Mouse (Mus musculus): ENCODE measurements around the gene Nprl2. TPM values are rescaled to one million over a fixed set of nuclear protein-coding genes. Genes with fewer than 3 reads are reported as not detected.
"Not testable (repeated sequence)": the region's sequence is repeated elsewhere in the genome, so short reads cannot be mapped to it uniquely, and the experiment has no call there.

The Nprl2 gene
- total and polyA plus RNA-seq, 3 experiments, result 17.2 to 33.6 (median 22.1) TPM

DNA sequence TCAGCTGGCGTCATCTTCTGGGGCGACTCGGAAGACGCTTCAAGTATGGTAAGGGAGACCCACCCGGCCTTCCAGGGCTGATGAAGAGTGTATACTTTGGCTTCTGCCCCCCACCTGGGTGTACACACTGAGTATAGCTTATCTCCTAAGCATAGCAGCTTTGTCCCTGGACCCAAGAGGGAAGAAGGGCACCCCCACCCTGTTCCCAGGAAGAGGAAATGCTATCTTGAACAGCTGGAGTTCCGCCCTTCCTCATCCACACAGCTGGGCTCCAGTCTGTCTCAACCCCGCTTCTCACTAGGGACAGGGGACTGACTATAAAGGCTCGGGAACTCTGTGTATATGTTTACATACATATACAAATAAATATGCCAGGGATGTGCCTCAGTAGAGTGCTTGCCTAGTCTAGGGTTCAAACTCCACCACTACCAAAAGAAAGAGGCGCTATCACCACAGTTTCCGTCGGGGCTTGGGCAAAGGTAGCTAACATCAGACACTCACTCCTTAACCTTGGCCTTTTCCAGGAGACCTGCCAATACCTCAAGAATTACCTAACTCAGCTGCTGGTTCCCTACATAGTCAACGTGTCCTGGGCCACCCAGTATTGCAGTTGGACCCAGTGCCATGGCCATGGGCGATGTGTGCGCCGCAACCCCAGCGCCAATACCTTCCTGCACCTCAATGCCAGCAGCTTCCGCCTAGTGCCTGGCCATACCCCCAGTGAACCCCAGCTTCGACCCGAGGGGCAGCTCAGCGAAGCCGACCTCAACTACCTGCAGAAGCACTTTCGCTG lies 29.7 kb downstream of the Nprl2 start:
- H3K79me2 ChIP-seq (replicated peaks; ENCODE audit: control insufficient read depth, insufficient read depth, low read length), result no peaks in the 10 kb centered on the region
- peak overlapping the region; percentile 79 for H3K4me3 ChIP-seq
- H3K4me1 ChIP-seq (ENCODE audit: control insufficient read depth, insufficient read depth, low read length), result peaks cover 14% of the 10 kb centered on the region
- no peaks in the 10 kb centered on the region for H3K36me3 ChIP-seq (ENCODE audit: control insufficient read depth, insufficient read depth, low read length)
- no peaks in the 10 kb centered on the region for H3K27me3 ChIP-seq (ENCODE audit: control insufficient read depth, insufficient read depth, low read length)
- peak overlapping the region; percentile 95 for H3K27ac ChIP-seq
- peak overlapping the region; percentile 79; the same call in 1 of the 2 replicates for H3K9ac ChIP-seq (ENCODE audit: low read depth, low read length)
- no peak for DNase-seq
- TF ChIP-seq CTCF (IDR thresholded peaks at IDR 0.05), result no peak
- peak; percentile 83 for TF ChIP-seq EP300 (IDR thresholded peaks at IDR 0.05; ENCODE audit: insufficient read depth, low read depth, low read length)
- peak; percentile 57 for TF ChIP-seq POLR2A (IDR thresholded peaks at IDR 0.05; ENCODE audit: insufficient read depth, low read depth, low read length)
- intact Hi-C loops (cut with DNase I), result no loop called here
- WGBS, result 70% methylated on average over 22 of the region's 22 CpGs

DNA sequence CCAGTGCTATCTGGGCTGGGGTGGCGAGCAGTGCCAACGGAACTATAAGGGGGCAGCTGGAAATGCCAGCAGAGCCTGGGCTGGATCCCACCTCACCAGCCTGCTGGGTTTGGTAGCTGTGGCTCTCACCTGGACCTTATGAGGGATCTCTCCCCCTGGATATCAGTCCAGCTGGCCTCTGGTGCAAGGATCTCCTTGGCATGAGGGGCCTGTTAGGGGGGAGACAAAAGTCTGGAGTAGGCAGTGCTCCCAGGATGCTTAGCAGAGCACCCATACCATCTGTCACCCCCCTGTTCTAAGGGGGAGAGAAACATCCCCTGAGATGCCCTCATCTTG lies 30.3 kb downstream of the Nprl2 start:
- Histone ChIP-seq H3K9ac (ENCODE audit: low read depth, low read length) (no peak overlapping the region), H3K4me3 (no peak overlapping the region), H3K4me1 (ENCODE audit: control insufficient read depth, insufficient read depth, low read length) (peaks cover 15% of the 10 kb centered on the region), H3K27me3 (ENCODE audit: control insufficient read depth, insufficient read depth, low read length) (no peaks in the 10 kb centered on the region), H3K27ac (peak overlapping the region; percentile 95), H3K36me3 (ENCODE audit: control insufficient read depth, insufficient read depth, low read length) (no peaks in the 10 kb centered on the region), H3K79me2 (replicated peaks; ENCODE audit: control insufficient read depth, insufficient read depth, low read length) (no peaks in the 10 kb centered on the region)
- whole genome bisulfite sequencing, result 97% methylated on average over 2 of the region's 2 CpGs
- no peak for DNase-seq
- intact Hi-C loops (cut with DNase I), result no loop called here
- no peak for TF ChIP-seq POLR2A (IDR thresholded peaks at IDR 0.05; ENCODE audit: insufficient read depth, low read depth, low read length)
- no peak for TF ChIP-seq CTCF (IDR thresholded peaks at IDR 0.05)
- no peak for TF ChIP-seq EP300 (IDR thresholded peaks at IDR 0.05; ENCODE audit: insufficient read depth, low read depth, low read length)

DNA sequence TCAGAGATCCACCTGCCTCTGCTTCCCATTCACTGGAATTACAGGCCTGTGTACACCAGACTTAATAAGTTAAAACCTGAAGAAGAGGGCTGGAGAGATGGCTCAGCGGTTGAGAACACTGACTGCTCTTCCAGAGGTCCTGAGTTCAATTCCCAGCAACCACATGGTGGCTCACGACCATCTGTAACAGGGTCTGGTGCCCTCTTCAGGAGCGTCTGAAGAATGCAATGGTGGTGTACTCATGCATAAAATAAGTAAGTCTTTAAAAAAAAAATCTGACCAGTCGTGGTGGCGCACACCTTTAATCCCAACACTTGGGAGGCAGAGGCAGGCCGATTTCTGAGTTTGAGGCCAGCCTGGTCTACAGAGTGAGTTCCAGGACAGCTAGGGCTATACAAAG lies 31.7 kb downstream of the Nprl2 start:
- peak; percentile 43 for TF ChIP-seq CTCF (IDR thresholded peaks at IDR 0.05)
- intact Hi-C loops (cut with DNase I); H3K79me2 ChIP-seq (replicated peaks; ENCODE audit: control insufficient read depth, insufficient read depth, low read length); H3K27me3 ChIP-seq (ENCODE audit: control insufficient read depth, insufficient read depth, low read length); DNase-seq; H3K27ac ChIP-seq; H3K9ac ChIP-seq (ENCODE audit: low read depth, low read length); H3K36me3 ChIP-seq (ENCODE audit: control insufficient read depth, insufficient read depth, low read length); H3K4me3 ChIP-seq: not testable (repeated sequence)
- H3K4me1 ChIP-seq (ENCODE audit: control insufficient read depth, insufficient read depth, low read length), result peaks cover 20% of the 10 kb centered on the region
- WGBS, result 89% methylated on average over 6 of the region's 6 CpGs

DNA sequence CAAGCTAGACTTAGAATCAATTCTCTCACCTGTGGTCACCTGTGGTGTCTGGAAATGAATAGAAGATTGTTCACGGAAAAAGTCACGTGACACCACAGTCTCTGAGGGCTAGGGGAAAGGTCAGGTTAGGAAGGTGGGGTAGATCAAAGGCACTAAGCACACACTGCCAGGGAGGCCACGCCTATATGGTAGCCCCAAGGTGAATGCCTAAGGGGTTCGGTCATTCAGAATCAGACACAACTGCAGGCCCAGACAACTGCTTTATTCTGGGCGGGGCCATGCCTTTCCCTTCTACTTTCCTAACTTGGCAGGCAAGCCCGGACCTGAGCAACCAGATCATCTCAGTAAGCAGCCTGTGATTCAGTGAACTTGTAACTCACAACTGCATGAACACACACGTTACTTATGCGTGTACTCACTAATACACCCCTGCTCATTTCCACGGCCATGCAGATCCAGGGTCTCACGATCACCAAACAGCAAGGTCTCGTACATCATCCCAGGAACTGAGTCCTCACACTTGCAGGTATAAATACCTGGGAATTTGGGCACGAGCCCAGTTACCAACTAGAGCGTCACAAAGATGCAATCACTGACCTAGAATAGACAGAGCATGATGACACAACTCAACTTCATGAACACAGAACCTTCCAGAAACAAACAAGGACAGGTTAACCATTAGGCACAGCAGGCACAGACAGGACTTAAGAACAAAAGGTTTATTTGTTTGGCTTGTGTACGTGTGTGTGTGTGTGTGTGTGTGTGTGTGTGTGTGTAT lies 33.7 kb downstream of the Nprl2 start:
- no peak for DNase-seq
- Histone ChIP-seq H3K4me3 (no peak overlapping the region), H3K36me3 (ENCODE audit: control insufficient read depth, insufficient read depth, low read length) (no peaks in the 10 kb centered on the region), H3K27me3 (ENCODE audit: control insufficient read depth, insufficient read depth, low read length) (no peaks in the 10 kb centered on the region), H3K79me2 (replicated peaks; ENCODE audit: control insufficient read depth, insufficient read depth, low read length) (no peaks in the 10 kb centered on the region), H3K27ac (no peak overlapping the region), H3K4me1 (ENCODE audit: control insufficient read depth, insufficient read depth, low read length) (peaks cover 21% of the 10 kb centered on the region), H3K9ac (ENCODE audit: low read depth, low read length) (no peak overlapping the region)
- intact Hi-C loops (cut with DNase I), result no loop called here
- TF ChIP-seq CTCF (IDR thresholded peaks at IDR 0.05) (no peak), POLR2A (IDR thresholded peaks at IDR 0.05; ENCODE audit: insufficient read depth, low read depth, low read length) (no peak), EP300 (IDR thresholded peaks at IDR 0.05; ENCODE audit: insufficient read depth, low read depth, low read length) (no peak)
- WGBS, result 77% methylated on average over 14 of the region's 14 CpGs

DNA sequence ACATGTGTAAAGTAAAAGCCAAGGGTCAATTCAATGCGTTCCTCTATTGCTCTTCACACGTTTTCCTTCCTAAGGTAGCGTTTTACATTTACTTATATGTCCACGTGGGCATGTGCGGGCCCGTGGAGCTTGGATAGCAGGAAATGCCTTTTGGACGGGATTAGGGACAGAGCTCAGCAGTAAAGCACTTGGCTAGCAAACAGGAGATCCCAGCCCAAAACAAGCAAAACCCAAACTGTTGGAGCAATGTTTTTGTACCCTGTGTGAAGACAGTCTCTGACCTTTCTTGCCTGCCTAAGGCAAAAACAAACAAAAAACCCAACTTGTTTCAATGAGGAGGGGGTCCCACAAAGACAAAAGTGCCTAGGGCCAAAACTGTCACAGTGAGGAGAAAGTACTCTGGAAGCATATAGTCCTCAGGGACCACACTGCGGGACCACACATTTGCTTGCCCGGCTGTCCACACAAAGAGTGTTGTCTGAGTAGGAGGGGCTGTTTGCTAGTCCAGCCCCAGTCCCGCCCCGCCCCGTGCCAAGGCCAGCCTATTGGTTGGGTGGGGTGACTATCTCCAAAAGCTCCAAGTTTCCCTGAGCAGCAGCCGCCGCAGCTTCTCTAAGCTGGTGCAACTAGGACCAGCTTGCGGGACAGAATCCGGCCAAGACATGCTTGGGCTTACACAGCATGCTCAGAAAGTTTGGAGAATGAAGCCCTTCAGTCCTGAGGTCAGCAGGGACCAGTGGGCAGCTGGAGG lies 34.5 kb downstream of the Nprl2 start, which contains the start of gene Hyal1:
TSS of gene Hyal1 (plus strand) at position 571 of the 751 bp plus-strand sequence.
- TF ChIP-seq POLR2A (IDR thresholded peaks at IDR 0.05; ENCODE audit: insufficient read depth, low read depth, low read length), result peak; percentile 94
- 0 out of 2 replicates have a peak, but pooled peaks have one; percentile 7 for TF ChIP-seq EP300 (IDR thresholded peaks at IDR 0.05; ENCODE audit: insufficient read depth, low read depth, low read length)
- no peak for TF ChIP-seq CTCF (IDR thresholded peaks at IDR 0.05)
- H3K4me3 ChIP-seq, result peak within 1 kb of the TSS; percentile 52
- peak within 1 kb of the TSS; percentile 79 for H3K27ac ChIP-seq
- H3K36me3 ChIP-seq (ENCODE audit: control insufficient read depth, insufficient read depth, low read length), result no peaks in the 10 kb centered on the region
- peaks cover 20% of the 10 kb centered on the region for H3K4me1 ChIP-seq (ENCODE audit: control insufficient read depth, insufficient read depth, low read length)
- WGBS, result 14% methylated on average over 16 of the region's 16 CpGs
- DNase-seq, result peak; percentile 84 to 85
- H3K27me3 ChIP-seq (ENCODE audit: control insufficient read depth, insufficient read depth, low read length), result no peaks in the 10 kb centered on the region
- intact Hi-C loops (cut with DNase I), result no loop called here
- H3K9ac ChIP-seq (ENCODE audit: low read depth, low read length), result peak within 1 kb of the TSS; percentile 77
- no peaks in the 10 kb centered on the region for H3K79me2 ChIP-seq (replicated peaks; ENCODE audit: control insufficient read depth, insufficient read depth, low read length)
